Mouse (Mus musculus) sigmoid colon, adult 10 weeks (tissue): ENCODE results near the gene Caly. TPM values are rescaled to one million over a fixed set of nuclear protein-coding genes. Genes with fewer than 3 reads are reported as not detected.

Experiments
- polyA plus RNA-seq: library from polyadenylated mRNA; stranded (reverse); fragments of 350-450 nt; fragmentation: Illumina TruSeq; extraction: RNeasy Lipid Tissue Mini Kit (QIAGEN cat#74804); gene quantifications from one replicate; pipeline ENCODE4 v1.2.3, GENCODE M21; 2014; ENCODE audit warnings: low read depth, low replicate concordance

The Caly gene
- polyA plus RNA-seq: not detected

DNA sequence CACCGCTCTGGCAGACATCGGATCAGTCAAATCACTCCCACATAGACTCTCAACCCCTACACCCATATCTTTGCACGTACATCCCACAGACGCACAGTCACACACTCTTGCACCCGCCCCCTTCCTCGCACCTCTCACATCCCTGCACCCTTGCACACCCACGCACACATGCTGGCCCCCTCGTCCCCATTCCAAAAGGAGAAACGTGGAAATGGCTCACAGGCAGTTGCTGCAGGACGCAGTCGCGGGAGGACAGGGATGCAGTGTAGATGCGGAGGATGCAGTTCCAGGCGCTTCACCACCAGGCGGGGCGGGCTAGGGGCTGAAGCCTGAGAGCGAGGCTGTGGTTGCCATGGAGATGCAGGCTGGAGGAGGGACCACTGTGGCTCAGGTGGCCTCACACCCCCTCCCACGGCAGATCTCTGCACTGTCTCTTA lies at the start of gene Caly:
TSS of gene Caly (minus strand) at position 307 of the 437 bp plus-strand sequence.

GRCm38 (mm10) chr7:140116329-140117054 lies 34.1 kb upstream of the Caly start, which contains the start of gene Echs1:
TSS of gene Echs1 (minus strand) at chr7:140116476.

DNA sequence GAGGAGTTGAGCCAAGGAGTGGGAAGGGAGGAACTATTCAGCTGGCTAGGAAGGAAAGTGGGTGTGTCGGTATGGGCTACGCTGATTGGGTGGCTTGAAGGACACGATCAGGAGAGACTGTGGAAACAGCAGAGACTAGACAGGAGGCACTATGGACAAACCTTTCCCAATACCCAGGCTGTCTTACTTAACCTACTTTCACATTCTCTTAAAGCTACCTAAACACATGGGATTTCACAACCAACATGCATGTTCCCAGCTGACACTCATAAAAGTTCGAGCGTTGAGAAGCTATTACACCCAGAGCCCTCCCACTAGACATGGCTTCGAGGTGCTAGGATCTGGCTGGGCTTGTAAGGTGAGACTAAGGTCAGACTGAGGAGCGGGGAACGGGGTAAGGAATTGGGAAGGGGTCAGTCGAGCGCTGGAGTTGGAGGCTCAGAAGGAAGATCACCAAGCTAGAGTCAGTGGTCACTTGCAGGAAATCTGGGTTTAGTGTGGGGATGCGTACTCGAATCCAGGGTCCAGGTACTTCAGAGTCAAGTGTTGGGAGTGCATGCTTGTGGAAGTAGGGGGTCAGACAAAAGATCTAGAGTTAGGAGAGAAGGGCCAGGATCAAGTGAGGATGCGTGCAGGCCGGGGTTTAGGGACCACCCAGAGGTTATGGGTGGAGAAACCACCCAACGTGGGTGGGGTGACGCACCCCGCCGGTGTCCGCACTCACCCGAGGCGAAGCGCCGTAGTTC lies 33.4 kb upstream of the Caly start, which contains the start of gene Paox:
TSS of gene Paox (plus strand) at position 217 of the 746 bp plus-strand sequence.

GRCm38 (mm10) chr7:140101993-140102860 lies 19.9 kb upstream of the Caly start, which contains the start of gene Fuom:
TSS of gene Fuom (minus strand) at chr7:140102441.

DNA sequence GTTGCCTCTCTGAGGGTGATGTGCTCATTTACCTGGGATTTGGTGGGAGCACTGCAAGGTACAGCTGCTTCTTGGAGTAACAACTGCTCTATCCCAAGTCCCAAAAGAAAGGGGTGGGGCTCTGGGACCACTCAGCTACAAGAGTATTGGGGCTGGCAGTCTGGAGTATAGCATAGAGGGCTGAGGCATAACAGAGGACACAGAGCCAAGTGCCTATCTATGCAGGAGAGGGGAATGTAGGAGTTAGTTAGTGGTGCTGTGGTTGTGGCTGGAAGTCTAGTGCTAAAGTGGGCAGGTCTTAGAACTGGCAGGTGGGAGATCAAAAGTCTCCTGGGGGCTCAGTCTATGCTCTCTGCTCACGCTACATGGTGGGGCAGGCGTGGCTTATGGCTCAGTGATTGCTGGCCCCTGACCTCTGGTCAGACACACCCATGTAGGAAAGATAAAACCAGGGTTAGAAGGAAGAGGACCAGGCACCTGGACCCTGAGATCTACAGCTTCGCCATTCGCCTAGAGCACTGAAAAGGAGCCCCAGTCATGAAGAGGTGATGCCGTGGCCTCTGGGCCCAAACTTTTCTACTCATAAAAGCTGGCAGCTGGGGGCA lies 10.7 kb upstream of the Caly start, which contains the start of gene Prap1:
TSS of gene Prap1 (plus strand) at position 472 of the 605 bp plus-strand sequence.

DNA sequence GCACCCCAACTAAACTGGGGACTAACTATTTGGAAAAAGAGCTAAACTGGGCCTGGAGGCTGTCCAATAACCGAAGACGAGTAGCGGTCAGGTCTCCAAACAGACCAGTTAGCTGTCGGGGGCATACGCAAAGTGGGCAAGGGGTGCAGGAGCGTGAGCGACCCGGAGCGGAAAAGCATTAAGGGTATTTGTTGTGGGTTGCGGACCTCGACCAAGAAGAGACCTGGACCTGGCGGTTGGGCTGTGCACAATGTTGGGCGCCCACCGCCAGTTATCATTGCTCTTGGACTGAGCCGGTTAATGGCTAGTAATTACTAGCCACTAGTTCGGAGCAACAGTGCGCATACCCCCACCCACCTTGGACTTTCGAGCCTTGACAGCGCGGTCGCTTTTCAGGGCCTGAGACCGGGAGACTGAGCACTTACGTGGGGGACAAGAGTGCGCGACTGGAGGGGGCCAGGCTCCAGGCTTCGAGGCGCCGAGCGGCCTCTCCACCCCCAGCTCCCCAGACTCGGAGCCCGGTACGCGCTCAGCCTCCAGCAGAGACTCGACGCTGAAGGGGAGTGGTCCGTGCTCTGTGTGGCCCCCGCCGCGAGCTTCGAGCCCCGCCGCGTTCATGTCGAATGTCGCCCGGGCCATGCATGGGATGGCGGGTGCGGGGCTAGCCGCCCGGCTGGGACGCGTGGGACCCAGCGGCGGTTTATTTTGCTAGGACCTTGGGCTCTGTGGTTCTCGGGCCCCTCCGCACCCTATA lies 33.8 kb downstream of the Caly start, which contains the start of gene Msx3:
TSS of gene Msx3 (minus strand) at position 729 of the 754 bp plus-strand sequence.

DNA sequence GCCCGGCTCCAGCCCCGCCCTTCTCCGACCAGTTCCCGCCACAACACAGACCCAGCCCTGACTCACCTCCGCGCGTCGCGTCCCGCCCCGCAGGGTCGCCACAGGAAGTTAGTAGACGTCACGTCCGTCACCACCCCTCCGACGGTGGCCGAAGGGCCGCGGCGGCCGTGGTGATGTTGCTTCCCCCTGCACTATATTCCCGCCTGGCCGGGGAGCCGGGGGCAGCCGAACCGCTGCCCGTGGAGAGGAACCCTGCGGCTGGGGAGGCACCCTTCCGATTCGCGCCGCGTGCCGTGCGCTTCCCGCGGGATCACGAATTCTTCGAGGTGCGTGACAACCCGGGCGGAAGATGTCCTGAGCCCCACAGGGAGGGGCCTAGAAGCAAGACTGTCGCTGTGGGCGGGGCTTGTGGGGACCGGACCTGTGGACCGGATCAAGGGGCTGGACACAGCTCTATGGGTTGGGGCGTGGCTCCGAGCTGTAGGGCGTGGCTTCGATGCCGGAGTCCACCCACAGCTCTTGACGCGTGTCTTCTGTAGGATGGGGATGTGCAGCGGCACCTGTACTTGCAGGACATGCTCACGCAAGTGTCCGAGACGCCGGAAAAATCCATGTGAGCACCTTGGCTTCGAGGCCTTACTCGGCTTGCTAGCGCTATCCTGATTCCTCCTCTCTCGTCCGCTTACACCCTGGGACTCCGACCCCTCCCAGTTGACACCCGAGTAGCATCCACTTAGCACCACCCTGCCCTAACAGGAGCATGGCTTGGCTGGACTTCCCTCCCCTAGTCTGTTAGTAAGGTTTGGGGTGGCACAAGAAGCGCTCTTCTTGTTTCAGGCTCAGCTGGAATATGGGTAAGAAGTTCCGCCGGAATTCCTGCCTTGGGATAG lies 45.8 kb downstream of the Caly start, which contains the start of the genes Zfp511 and Tubgcp2:
TSS of gene Zfp511 (plus strand) at position 111 of the 890 bp plus-strand sequence.
TSS of gene Tubgcp2 (minus strand) at position 389 of the 890 bp plus-strand sequence.

Other genes starting within 250 kb of the Caly start
- gene Adgra1, start 248.4 kb downstream of the Caly start, polyA plus RNA-seq: not detected
- not detected for gene Kndc1, start 187.9 kb downstream of the Caly start, polyA plus RNA-seq
- gene Utf1, start 138.8 kb downstream of the Caly start, polyA plus RNA-seq: not detected
- not detected for gene 6430531B16Rik, start 103.8 kb downstream of the Caly start, polyA plus RNA-seq
- not detected for gene Adam8, start 90.0 kb downstream of the Caly start, polyA plus RNA-seq
- 15.9 TPM for gene Zfp511, start 46.2 kb downstream of the Caly start, polyA plus RNA-seq
- gene Tubgcp2, start 45.9 kb downstream of the Caly start, polyA plus RNA-seq: 12.0 TPM
- not detected for gene Msx3, start 33.5 kb downstream of the Caly start, polyA plus RNA-seq
- gene Prap1, start 10.8 kb upstream of the Caly start, polyA plus RNA-seq: not detected
- gene Fuom, start 19.9 kb upstream of the Caly start, polyA plus RNA-seq: 32.4 TPM
- 5.0 TPM for gene Paox, start 33.3 kb upstream of the Caly start, polyA plus RNA-seq
- 87.7 TPM for gene Echs1, start 33.9 kb upstream of the Caly start, polyA plus RNA-seq
- 3.2 TPM for gene Mtg1, start 55.0 kb upstream of the Caly start, polyA plus RNA-seq
- gene Sprn, start 72.3 kb upstream of the Caly start, polyA plus RNA-seq: 0.73 TPM
- not detected for gene Olfr522, start 82.2 kb upstream of the Caly start, polyA plus RNA-seq
- gene Olfr523, start 90.7 kb upstream of the Caly start, polyA plus RNA-seq: not detected
- not detected for gene Olfr524, start 123.4 kb upstream of the Caly start, polyA plus RNA-seq
- not detected for gene Cd163l1, start 135.7 kb upstream of the Caly start, polyA plus RNA-seq
- gene 5830411N06Rik, start 164.7 kb upstream of the Caly start, polyA plus RNA-seq: not detected
- gene Olfr525, start 238.3 kb upstream of the Caly start, polyA plus RNA-seq: not detected